Mouse (Mus musculus) heart, embryonic 14.5 days (tissue): ENCODE measurements around the gene Eml3. TPM values are rescaled to one million over a fixed set of nuclear protein-coding genes. Genes with fewer than 3 reads are reported as not detected.

Source experiments
- ATAC-seq: fragments of 200-750 bp; cut with Nextera tagmentation; 2 replicates; pipeline ENCODE4 v1.8.0; 2017; ENCODE audit warnings: low read depth, moderate TSS enrichment; ENCODE audit not compliant: insufficient number of reproducible peaks, insufficient read depth, low FRiP score
- H3K27ac ChIP-seq, 2 experiments: fragments of 200-500 bp in 1 of 2; fragments of 300-500 bp in 1 of 2; sonication (generic) in 1 of 2; replicated peaks in 1 of 2; 2 replicates each; pipeline ENCODE4 v1.5.1; 2012 to 2014; ENCODE audit warnings: low read depth in 2 of 2, low read length in 2 of 2, control low read depth in 1 of 2, mild to moderate bottlenecking in 1 of 2, mixed read lengths in 1 of 2; ENCODE audit not compliant: control insufficient read depth in 1 of 2, insufficient read depth in 1 of 2
- H3K27me3 ChIP-seq: fragments of 300-500 bp; sonication (generic); 2 replicates; pipeline ENCODE4 v1.6.1; 2014; ENCODE audit warnings: mild to moderate bottlenecking, low read length, control low read depth; ENCODE audit not compliant: control insufficient read depth, insufficient read depth
- H3K36me3 ChIP-seq: fragments of 300-500 bp; sonication (generic); 2 replicates; pipeline ENCODE4 v1.6.1; 2014; ENCODE audit warnings: mild to moderate bottlenecking, control low read depth, low read length, mixed read lengths; ENCODE audit not compliant: control insufficient read depth, insufficient read depth
- H3K4me1 ChIP-seq, 2 experiments: fragments of 200-500 bp in 1 of 2; fragments of 300-500 bp in 1 of 2; sonication (generic) in 1 of 2; 2 replicates each; pipeline ENCODE4 v1.6.1; 2012 to 2014; ENCODE audit warnings: low read length in 2 of 2, control low read depth in 1 of 2, mixed read lengths in 1 of 2; ENCODE audit not compliant: control insufficient read depth in 2 of 2, insufficient read depth in 2 of 2
- H3K4me2 ChIP-seq: fragments of 300-500 bp; sonication (generic); 2 replicates; pipeline ENCODE4 v1.6.1; 2014; ENCODE audit warnings: mild to moderate bottlenecking, low read length
- H3K4me3 ChIP-seq, 2 experiments: fragments of 200-500 bp in 1 of 2; fragments of 300-500 bp in 1 of 2; sonication (generic) in 1 of 2; 2 replicates each; pipeline ENCODE4 v1.5.1; 2012 to 2014; ENCODE audit warnings: low read length in 2 of 2, mild to moderate bottlenecking in 2 of 2, control low read depth in 1 of 2, low read depth in 1 of 2, moderate library complexity in 1 of 2; ENCODE audit not compliant: control insufficient read depth in 1 of 2, insufficient read depth in 1 of 2
- H3K9ac ChIP-seq: fragments of 300-500 bp; sonication (generic); 2 replicates; pipeline ENCODE4 v1.6.1; 2014; ENCODE audit warnings: mild to moderate bottlenecking, low read length
- H3K9me3 ChIP-seq: fragments of 300-500 bp; sonication (generic); 2 replicates; pipeline ENCODE4 v1.6.1; 2016; ENCODE audit warnings: low read length, control low read depth; ENCODE audit not compliant: control insufficient read depth
- WGBS: fragments of 180-500 bp; shearing (Covaris S2); extraction: QIAGEN DNeasy Blood & Tissue Kit; methylation state at CpG from one replicate; pipeline ENCODE4 v1.1.7; 2014; 5-methylcytosine and 5-hydroxymethylcytosine counted together
- polyA plus RNA-seq: library from polyadenylated mRNA; unstranded; fragments of >200 nt; fragmentation: Nextera tagmentation; extraction: Ambion mirVana; gene quantifications from 2 replicates; pipeline ENCODE4 v1.2.1, GENCODE M21; 2014

The Eml3 gene
- 9.0 TPM in 2 replicates for polyA plus RNA-seq

GRCm38 (mm10) chr19:8929224-8930088 lies at the start of gene Eml3, which contains the start of gene Rom1:
TSS of gene Eml3 (plus strand) at chr19:8929552.
TSS of gene Rom1 (minus strand) at chr19:8929356.
- Histone ChIP-seq H3K4me3 (peak within 1 kb of the TSS; percentile 75 to 77), H3K9ac (peak within 1 kb of the TSS; percentile 82), H3K27ac (peak within 1 kb of the TSS; percentile 29 to 72; a peak in 3 of 4 replicates), H3K36me3 (peaks cover 52% of the 10 kb centered on the region), H3K27me3 (no peaks in the 10 kb centered on the region), H3K4me1 (peaks cover 5 to 8% of the 10 kb centered on the region in 2 experiments; a peak in 3 of 4 replicates), H3K4me2 (peak within 1 kb of the TSS; percentile 70), H3K9me3 (no peaks in the 10 kb centered on the region)
- peak; percentile 81 for ATAC-seq
- WGBS: 2% methylated on average over 71 of the region's 74 CpGs

- WGBS: under 1% methylated on average over 42 of the region's 42 CpGs
- peak; percentile 91 for ATAC-seq
- peaks cover 32% of the 10 kb centered on the region for H3K36me3 ChIP-seq
Observed at GRCm38 (mm10) chr19:8880311-8881033, 48.9 kb upstream of the Eml3 start, which contains the start of gene Uqcc3. TSS of gene Uqcc3 (minus strand) at chr19:8880923.

GRCm38 (mm10) chr19:8881034-8881392 lies 48.3 kb upstream of the Eml3 start:
- H3K27ac ChIP-seq: peak overlapping the region in 1 of 2 experiments; percentile 69; a peak in 1 of 4 replicates
- peaks cover 26% of the 10 kb centered on the region for H3K36me3 ChIP-seq
- peak overlapping the region; percentile 82 for H3K4me2 ChIP-seq
- H3K4me1 ChIP-seq: peaks cover 0 to 12% of the 10 kb centered on the region in 2 experiments; a peak in 2 of 4 replicates
- H3K9me3 ChIP-seq: no peaks in the 10 kb centered on the region
- ATAC-seq: no peak
- H3K9ac ChIP-seq: peak overlapping the region; percentile 82
- WGBS: 21% methylated on average over 3 of the region's 3 CpGs
- peak overlapping the region; percentile 66 to 85 for H3K4me3 ChIP-seq
- no peaks in the 10 kb centered on the region for H3K27me3 ChIP-seq

More at GRCm38 (mm10) chr19:8880311-8881033, 48.9 kb upstream of the Eml3 start, which contains the start of gene Uqcc3:
- Histone ChIP-seq H3K9me3 (no peaks in the 10 kb centered on the region), H3K9ac (peak within 1 kb of the TSS; percentile 82), H3K4me1 (peaks cover 0 to 12% of the 10 kb centered on the region in 2 experiments; a peak in 2 of 4 replicates), H3K27ac (peak within 1 kb of the TSS; percentile 69 to 79), H3K4me3 (peak within 1 kb of the TSS; percentile 66 to 85), H3K4me2 (peak within 1 kb of the TSS; percentile 82), H3K27me3 (no peaks in the 10 kb centered on the region)

GRCm38 (mm10) chr19:8883616-8884015 lies 45.7 kb upstream of the Eml3 start, which contains the start of the genes Lbhd1 and Gm49403:
TSS of gene Lbhd1 (plus strand) at chr19:8883732.
TSS of gene Gm49403 (plus strand) at chr19:8883930.
- no peaks in the 10 kb centered on the region for H3K27me3 ChIP-seq
- H3K27ac ChIP-seq: no peak within 1 kb of the TSS
- H3K4me2 ChIP-seq: no peak within 1 kb of the TSS
- H3K4me1 ChIP-seq: peaks cover 4 to 19% of the 10 kb centered on the region in 2 experiments
- H3K36me3 ChIP-seq: 0 out of 2 replicates have a peak, but pooled peaks cover 5% of the 10 kb centered on the region
- H3K4me3 ChIP-seq: no peak within 1 kb of the TSS
- no peak for ATAC-seq
- no peaks in the 10 kb centered on the region for H3K9me3 ChIP-seq
- H3K9ac ChIP-seq: no peak within 1 kb of the TSS
- WGBS: 73% methylated on average over 3 of the region's 3 CpGs

GRCm38 (mm10) chr19:8886916-8887584 lies 42.3 kb upstream of the Eml3 start:
- Histone ChIP-seq H3K9me3 (no peaks in the 10 kb centered on the region), H3K27me3 (no peaks in the 10 kb centered on the region), H3K4me2 (peak overlapping the region; percentile 90; the same call in 1 of the 2 replicates), H3K4me3 (0 out of 4 replicates have a peak overlapping the region, but pooled peaks of 1 of the 2 experiments have one; percentile 82), H3K9ac (no peak overlapping the region), H3K4me1 (peaks cover 4 to 11% of the 10 kb centered on the region in 2 experiments), H3K27ac (no peak overlapping the region), H3K36me3 (peaks cover 13% of the 10 kb centered on the region)
- ATAC-seq: no peak
- WGBS: 44% methylated on average over 1 of the region's 1 CpGs

- H3K4me2 ChIP-seq: peak overlapping the region; percentile 90
- H3K27me3 ChIP-seq: no peaks in the 10 kb centered on the region
- WGBS: 19% methylated on average over 19 of the region's 19 CpGs
- peak overlapping the region; percentile 90 for H3K9ac ChIP-seq
- H3K9me3 ChIP-seq: no peaks in the 10 kb centered on the region
- H3K4me1 ChIP-seq: peaks cover 4 to 11% of the 10 kb centered on the region in 2 experiments
- H3K27ac ChIP-seq: peak overlapping the region; percentile 63 to 82
- H3K4me3 ChIP-seq: peak overlapping the region; percentile 78 to 82
- peaks cover 13% of the 10 kb centered on the region for H3K36me3 ChIP-seq
- no peak for ATAC-seq
Observed at GRCm38 (mm10) chr19:8887585-8888463, 41.5 kb upstream of the Eml3 start.
